Mouse (Mus musculus) neural tube, embryonic 11.5 days (tissue): ENCODE results near the gene Irf3. TPM values are rescaled to one million over a fixed set of nuclear protein-coding genes. Genes with fewer than 3 reads are reported as not detected.

Source experiments
- ATAC-seq: fragments of 200-750 bp; cut with Nextera tagmentation; 2 replicates; pipeline ENCODE4 v1.8.0; 2017; ENCODE audit warnings: moderate number of reproducible peaks, mild to moderate bottlenecking, moderate TSS enrichment, moderate library complexity; ENCODE audit not compliant: insufficient read depth, low FRiP score, low TSS enrichment
- DNase-seq: peaks from one replicate; pipeline ENCODE4 v3.0.0-alpha.2; 2015; ENCODE audit warnings: low spot score
- H3K27ac ChIP-seq: fragments of 300-500 bp; sonication (generic); 2 replicates; pipeline ENCODE4 v1.5.1; 2014; ENCODE audit warnings: low read depth, mild to moderate bottlenecking, low read length
- H3K27me3 ChIP-seq: fragments of 300-500 bp; sonication (generic); 2 replicates; pipeline ENCODE4 v1.6.1; 2014; ENCODE audit warnings: mild to moderate bottlenecking, low read length, mixed read lengths; ENCODE audit not compliant: control insufficient read depth, insufficient read depth
- H3K36me3 ChIP-seq: fragments of 300-500 bp; sonication (generic); 2 replicates; pipeline ENCODE4 v1.6.1; 2014; ENCODE audit warnings: mild to moderate bottlenecking, low read length, moderate library complexity, mixed read lengths; ENCODE audit not compliant: control insufficient read depth, insufficient read depth
- H3K4me1 ChIP-seq: fragments of 300-500 bp; sonication (generic); 2 replicates; pipeline ENCODE4 v1.6.1; 2014; ENCODE audit warnings: low read length, mixed read lengths; ENCODE audit not compliant: control insufficient read depth, insufficient read depth
- H3K4me2 ChIP-seq: fragments of 300-500 bp; sonication (generic); 2 replicates; pipeline ENCODE4 v1.6.1; 2014; ENCODE audit warnings: low read depth, mild to moderate bottlenecking, moderate library complexity
- H3K4me3 ChIP-seq: fragments of 300-500 bp; sonication (generic); 2 replicates; pipeline ENCODE4 v1.5.1; 2014; ENCODE audit warnings: low read depth, low read length
- H3K9ac ChIP-seq: fragments of 300-500 bp; sonication (generic); 2 replicates; pipeline ENCODE4 v1.6.1; 2014; ENCODE audit warnings: mild to moderate bottlenecking, low read length
- H3K9me3 ChIP-seq: fragments of 300-500 bp; sonication (generic); 2 replicates; pipeline ENCODE4 v1.6.1; 2016; ENCODE audit warnings: low read length; ENCODE audit not compliant: control insufficient read depth
- WGBS: fragments of 180-500 bp; shearing (Covaris S2); extraction: QIAGEN DNeasy Blood & Tissue Kit; methylation state at CpG from one replicate; pipeline ENCODE4 v1.1.7; 2014; 5-methylcytosine and 5-hydroxymethylcytosine counted together
- polyA plus RNA-seq: library from polyadenylated mRNA; unstranded; fragments of >200 nt; fragmentation: Nextera tagmentation; extraction: Ambion mirVana; gene quantifications from 2 replicates; pipeline ENCODE4 v1.2.1, GENCODE M21; 2014

The Irf3 gene
- polyA plus RNA-seq, 1 experiment from 2014 or later: 72.3 TPM

- H3K4me2 ChIP-seq: no peak overlapping the region
- H3K9ac ChIP-seq: no peak overlapping the region
- peaks cover 63% of the 10 kb centered on the region for H3K36me3 ChIP-seq
- no peaks in the 10 kb centered on the region for H3K9me3 ChIP-seq
- no peak for ATAC-seq
- DNase-seq: no peak
- no peaks in the 10 kb centered on the region for H3K4me1 ChIP-seq
- no peak overlapping the region for H3K27ac ChIP-seq
- H3K4me3 ChIP-seq: no peak overlapping the region
- 95% methylated on average over 14 of the region's 14 CpGs for WGBS
- no peaks in the 10 kb centered on the region for H3K27me3 ChIP-seq
Observed at GRCm38 (mm10) chr7:45043307-45043706, 45.9 kb downstream of the Irf3 start.

DNA sequence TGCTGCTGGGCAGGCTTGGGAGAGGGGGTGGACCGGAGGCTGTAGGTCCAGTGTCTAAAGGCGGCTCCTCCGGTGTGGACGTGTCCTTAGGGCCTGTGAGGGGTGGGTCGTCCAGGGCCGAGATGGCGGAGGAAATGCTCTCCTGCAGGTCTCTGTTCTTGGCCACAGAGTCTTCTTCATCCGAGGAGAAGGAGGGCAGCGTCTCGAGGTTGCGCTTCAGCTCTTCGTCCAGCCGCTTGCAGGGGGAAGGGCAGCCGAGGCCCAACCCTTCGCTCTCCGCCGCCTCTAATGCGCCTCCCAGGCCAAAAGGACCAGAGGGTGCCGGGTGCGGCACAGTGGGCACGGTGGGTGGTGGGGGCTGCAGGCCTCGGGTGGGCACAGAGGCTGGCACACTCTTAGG lies 48.3 kb downstream of the Irf3 start:
- H3K9ac ChIP-seq: no peak overlapping the region
- DNase-seq (no peak), ATAC-seq (no peak)
- no peak overlapping the region for H3K27ac ChIP-seq
- peaks cover 69% of the 10 kb centered on the region for H3K36me3 ChIP-seq
- H3K9me3 ChIP-seq: no peaks in the 10 kb centered on the region
- no peak overlapping the region for H3K4me2 ChIP-seq
- 97% methylated on average over 22 of the region's 22 CpGs for WGBS
- no peak overlapping the region for H3K4me3 ChIP-seq
- H3K4me1 ChIP-seq: 0 out of 2 replicates have a peak, but pooled peaks cover 3% of the 10 kb centered on the region
- no peaks in the 10 kb centered on the region for H3K27me3 ChIP-seq

GRCm38 (mm10) chr7:45046853-45047350 lies 49.5 kb downstream of the Irf3 start:
- WGBS: 94% methylated on average over 26 of the region's 26 CpGs
- H3K4me3 ChIP-seq: no peak overlapping the region

GRCm38 (mm10) chr7:45047491-45047890 lies 50.0 kb downstream of the Irf3 start:
- Histone ChIP-seq H3K4me2 (no peak overlapping the region), H3K9me3 (no peaks in the 10 kb centered on the region), H3K4me3 (no peak overlapping the region), H3K9ac (no peak overlapping the region), H3K27me3 (no peaks in the 10 kb centered on the region), H3K27ac (no peak overlapping the region), H3K4me1 (peaks cover 10% of the 10 kb centered on the region), H3K36me3 (peaks cover 59% of the 10 kb centered on the region)
- DNase-seq: no peak
- WGBS: 98% methylated on average over 14 of the region's 14 CpGs
- ATAC-seq: no peak

More at GRCm38 (mm10) chr7:45046853-45047350, 49.5 kb downstream of the Irf3 start:
- Histone ChIP-seq H3K36me3 (peaks cover 62% of the 10 kb centered on the region), H3K9ac (no peak overlapping the region), H3K27me3 (no peaks in the 10 kb centered on the region), H3K4me1 (peaks cover 10% of the 10 kb centered on the region), H3K9me3 (no peaks in the 10 kb centered on the region), H3K4me2 (no peak overlapping the region), H3K27ac (no peak overlapping the region)
- ATAC-seq: no peak
- DNase-seq: no peak

DNA sequence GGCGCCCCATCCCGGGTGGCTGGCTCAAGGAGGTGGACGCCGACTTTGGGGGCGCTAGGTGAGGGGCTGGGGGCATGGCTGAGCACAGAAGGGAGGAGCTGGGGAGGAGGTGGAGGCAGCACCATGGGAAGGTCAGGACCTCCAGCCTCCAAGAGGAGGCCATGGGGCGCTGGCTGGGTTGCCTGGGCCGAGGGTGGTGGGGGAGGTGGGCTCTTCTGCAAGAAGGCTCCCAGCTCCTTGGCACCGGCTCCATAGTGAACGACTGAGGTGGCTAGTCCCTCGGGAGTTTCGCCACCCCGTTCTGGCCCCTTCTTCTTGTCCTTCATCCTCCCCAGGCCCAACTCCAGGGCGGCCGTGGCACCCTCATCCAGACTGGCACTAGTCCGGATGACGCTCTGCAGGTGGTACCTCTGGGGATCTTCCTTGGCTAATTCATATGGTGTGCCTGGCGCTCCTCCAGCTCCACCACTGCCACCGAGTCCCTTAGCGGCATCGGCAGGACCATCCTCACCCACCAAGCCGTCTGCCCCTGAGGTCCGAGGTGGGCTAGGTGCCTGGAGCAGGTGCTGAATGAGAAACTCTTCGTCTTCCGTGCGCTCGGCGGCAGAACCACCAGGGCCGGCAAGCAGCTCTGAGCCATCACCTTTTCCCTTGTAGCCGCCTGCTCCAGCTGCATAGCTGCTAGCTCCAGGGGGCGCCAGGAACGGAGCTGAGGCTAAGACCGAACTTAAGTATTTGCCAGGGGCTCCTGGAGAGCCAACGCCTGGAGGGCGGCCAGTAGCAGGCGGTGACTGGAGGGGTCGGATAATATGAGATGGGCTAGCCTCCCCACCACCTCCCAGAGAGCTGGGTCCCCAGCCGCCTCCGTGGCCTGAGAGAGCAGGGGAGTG lies 50.8 kb downstream of the Irf3 start:
- no peaks in the 10 kb centered on the region for H3K9me3 ChIP-seq
- WGBS: 93% methylated on average over 37 of the region's 38 CpGs
- H3K9ac ChIP-seq: no peak overlapping the region
- H3K4me1 ChIP-seq: peaks cover 10% of the 10 kb centered on the region
- ATAC-seq: no peak
- DNase-seq: no peak
- H3K36me3 ChIP-seq: peaks cover 57% of the 10 kb centered on the region
- no peak overlapping the region for H3K4me3 ChIP-seq
- H3K4me2 ChIP-seq: no peak overlapping the region
- H3K27me3 ChIP-seq: no peaks in the 10 kb centered on the region
- H3K27ac ChIP-seq: no peak overlapping the region

GRCm38 (mm10) chr7:45048923-45049657 lies 51.6 kb downstream of the Irf3 start:
- Histone ChIP-seq H3K27me3 (no peaks in the 10 kb centered on the region), H3K9ac (no peak overlapping the region), H3K4me3 (no peak overlapping the region), H3K4me2 (no peak overlapping the region), H3K36me3 (peaks cover 51% of the 10 kb centered on the region), H3K4me1 (peaks cover 12% of the 10 kb centered on the region), H3K27ac (no peak overlapping the region), H3K9me3 (no peaks in the 10 kb centered on the region)
- DNase-seq: no peak
- ATAC-seq: no peak
- 92% methylated on average over 22 of the region's 23 CpGs for WGBS

DNA sequence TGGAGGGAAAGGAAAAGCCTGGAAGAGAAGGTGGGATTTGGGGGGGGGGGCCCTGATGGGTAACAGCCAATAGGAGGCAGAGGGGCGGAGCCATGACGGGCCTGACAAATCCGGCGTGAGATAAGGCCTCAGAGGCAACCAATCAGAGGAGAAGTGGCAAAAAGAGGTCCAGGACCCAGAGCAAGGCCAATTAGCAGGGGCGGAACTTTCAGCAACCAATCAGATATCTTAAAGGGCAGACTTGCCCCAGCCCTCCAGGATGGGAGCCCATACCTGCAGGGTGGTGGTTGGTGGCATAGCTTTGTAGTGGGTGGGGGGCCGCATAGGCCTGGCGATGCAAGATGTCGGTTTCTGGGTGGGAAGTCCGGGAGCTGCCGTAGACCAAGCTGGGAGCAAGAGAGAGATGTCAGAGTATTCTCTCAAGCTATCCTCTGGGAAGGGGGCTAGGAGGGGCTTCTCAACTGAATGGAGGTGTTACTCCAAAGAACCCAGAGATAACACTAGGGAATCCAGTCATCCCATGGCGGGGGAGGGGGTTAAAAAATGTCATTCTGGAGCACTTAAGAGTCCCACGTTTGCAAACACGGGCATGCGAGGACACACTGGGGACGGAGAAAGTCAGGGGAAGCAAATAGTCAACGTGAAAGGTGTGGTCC lies 53.6 kb downstream of the Irf3 start:
- no peaks in the 10 kb centered on the region for H3K9me3 ChIP-seq
- peak; percentile 53; the same call in 1 of the 2 replicates for ATAC-seq
- peak overlapping the region; percentile 95 for H3K4me3 ChIP-seq
- DNase-seq: peak; percentile 87
- H3K36me3 ChIP-seq: peaks cover 39% of the 10 kb centered on the region
- H3K27me3 ChIP-seq: no peaks in the 10 kb centered on the region
- H3K27ac ChIP-seq: peak overlapping the region; percentile 98; the same call in 1 of the 2 replicates
- WGBS: 4% methylated on average over 16 of the region's 16 CpGs
- H3K9ac ChIP-seq: peak overlapping the region; percentile 90; the same call in 1 of the 2 replicates
- H3K4me1 ChIP-seq: peaks cover 12% of the 10 kb centered on the region
- peak overlapping the region; percentile 98 for H3K4me2 ChIP-seq

GRCm38 (mm10) chr7:45051601-45051974 lies 54.1 kb downstream of the Irf3 start:
- DNase-seq (no peak), ATAC-seq (no peak)
- H3K9ac ChIP-seq: peak overlapping the region; percentile 90
- no peaks in the 10 kb centered on the region for H3K9me3 ChIP-seq
- peaks cover 34% of the 10 kb centered on the region for H3K36me3 ChIP-seq
- peak overlapping the region; percentile 98; the same call in 1 of the 2 replicates for H3K27ac ChIP-seq
- WGBS: 2% methylated on average over 13 of the region's 13 CpGs
- peak overlapping the region; percentile 95 for H3K4me3 ChIP-seq
- peaks cover 12% of the 10 kb centered on the region for H3K4me1 ChIP-seq
- H3K4me2 ChIP-seq: peak overlapping the region; percentile 98
- H3K27me3 ChIP-seq: no peaks in the 10 kb centered on the region
